ENCODE assay signal across 8 mouse cellular contexts in the genomic region with DNA sequence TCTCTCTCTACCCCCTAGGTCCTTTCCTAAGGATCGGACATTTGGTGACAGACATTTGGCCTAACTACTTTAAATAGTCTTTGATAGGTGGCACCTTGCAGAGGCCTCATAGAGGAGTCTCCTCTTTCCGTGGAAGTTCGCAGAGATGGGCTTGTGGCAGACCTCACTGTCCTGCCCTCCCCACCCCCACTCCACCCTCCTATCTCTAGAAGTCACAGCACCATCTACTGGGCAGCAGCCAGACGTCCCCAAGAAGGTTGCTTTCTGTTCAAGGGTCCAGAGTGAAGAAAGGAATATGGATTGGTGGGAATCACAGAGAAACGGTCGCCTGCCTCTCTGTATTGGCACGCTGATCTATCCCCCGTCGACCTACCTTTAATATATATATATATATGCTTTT.
DNase-seq lines count a peak whose midpoint lies in the region; ATAC-seq and TF ChIP-seq lines count a peak whose summit lies in the region.

No protein-coding gene starts in this region.

- ATAC-seq in midbrain, embryonic 14.5 days (ENCODE audit: low FRiP score, low TSS enrichment), result no peak
- no peak for ATAC-seq in monocyte, adult 5-6 weeks (replicated peaks; ENCODE audit: insufficient number of reproducible peaks, low FRiP score, low TSS enrichment, poor library complexity, severe bottlenecking)

- no peaks in the 10 kb centered on the region for H3K4me1 ChIP-seq in cortical plate, adult 2 months (ENCODE audit: control insufficient read depth, insufficient read depth, low read length)
- H3K4me1 ChIP-seq in kidney, adult 2 months (ENCODE audit: control insufficient read depth, insufficient read depth, low read length), result no peaks in the 10 kb centered on the region
- H3K4me1 ChIP-seq in midbrain, embryonic 14.5 days (ENCODE audit: control insufficient read depth, insufficient read depth, low read length), result peaks cover 10% of the 10 kb centered on the region; the same call in 1 of the 2 replicates

- H3K36me3 ChIP-seq in kidney, adult 2 months (ENCODE audit: control insufficient read depth, insufficient read depth, low read length), result no peaks in the 10 kb centered on the region
- H3K36me3 ChIP-seq in midbrain, embryonic 14.5 days (ENCODE audit: control insufficient read depth, insufficient read depth, low read length), result no peaks in the 10 kb centered on the region

- no peak overlapping the region for H3K9ac ChIP-seq in midbrain, embryonic 14.5 days (replicated peaks; ENCODE audit: low read length)

- WGBS in kidney, adult 2 months, result 4% methylated on average over 9 of the region's 9 CpGs
- WGBS in midbrain, embryonic 14.5 days, result 17% methylated on average over 9 of the region's 9 CpGs

- peak; percentile 57 for DNase-seq in layer of hippocampus, adult 11-12 months (ENCODE audit: low spot score)
- no peak for DNase-seq in layer of hippocampus, adult 9-10 months (ENCODE audit: low spot score)
- DNase-seq in Muller cell, postnatal 12 days (ENCODE audit: inconsistent ontology term), result peak; percentile 78
- DNase-seq in kidney, adult 2 months, result peak; percentile 68
- DNase-seq in midbrain, embryonic 14.5 days, result peak; percentile 80
- no peak for DNase-seq in spleen, postnatal 36 days (ENCODE audit: low spot score in 2 of 2)

- no peak for TF ChIP-seq POLR2A in cortical plate, adult 2 months (IDR thresholded peaks at IDR 0.05; ENCODE audit: extremely low read depth, insufficient read depth, low read length)
- no peak for TF ChIP-seq POLR2A in kidney, adult 2 months (IDR thresholded peaks at IDR 0.05; ENCODE audit: low read depth, low read length)

- no peaks in the 10 kb centered on the region for H3K27me3 ChIP-seq in kidney, adult 2 months (replicated peaks; ENCODE audit: control insufficient read depth, insufficient read depth, low read length)
- H3K27me3 ChIP-seq in midbrain, embryonic 14.5 days (ENCODE audit: control insufficient read depth, insufficient read depth, low read length), result peaks cover 40% of the 10 kb centered on the region

- H3K4me2 ChIP-seq in midbrain, embryonic 14.5 days (ENCODE audit: low read length), result no peak overlapping the region

- no peak overlapping the region for H3K27ac ChIP-seq in cortical plate, adult 2 months (ENCODE audit: insufficient read depth, low read length)
- H3K27ac ChIP-seq in kidney, adult 2 months (ENCODE audit: insufficient read depth, low read depth, low read length), result no peak overlapping the region
- no peak overlapping the region for H3K27ac ChIP-seq in midbrain, embryonic 14.5 days (replicated peaks; ENCODE audit: low read depth, low read length)

- TF ChIP-seq CTCF in cortical plate, adult 2 months (IDR thresholded peaks at IDR 0.05; ENCODE audit: extremely low read depth, insufficient read depth, low read length), result peak; percentile 72
- TF ChIP-seq CTCF in kidney, adult 2 months (conservative IDR thresholded peaks at IDR 0.05; ENCODE audit: insufficient read depth, insufficient read length, low read depth, low read length), result peak; percentile 63

- no peaks in the 10 kb centered on the region for H3K9me3 ChIP-seq in midbrain, embryonic 14.5 days (ENCODE audit: control insufficient read depth, low read length)

- no peak overlapping the region for H3K4me3 ChIP-seq in cortical plate, adult 2 months (ENCODE audit: insufficient read depth, low read length)
- no peak overlapping the region for H3K4me3 ChIP-seq in kidney, adult 2 months (ENCODE audit: insufficient read depth, low read depth, low read length)
- no peak overlapping the region for H3K4me3 ChIP-seq in midbrain, embryonic 14.5 days (replicated peaks; ENCODE audit: low read depth, low read length)

Comparison
In these comparisons a context has a peak if more than half of its experiments do, and no peak if none do; other contexts are left out.
1. DNase-seq: peak in layer of hippocampus, adult 11-12 months (single experiment), Muller cell, postnatal 12 days (single experiment), kidney, adult 2 months (single experiment) and midbrain, embryonic 14.5 days (single experiment); none in layer of hippocampus, adult 9-10 months (single experiment) and spleen, postnatal 36 days (0 of 2).